Mouse (Mus musculus) neural tube, embryonic 13.5 days (tissue): Measurements from ENCODE around the gene H2afx. TPM values are rescaled to one million over a fixed set of nuclear protein-coding genes. Genes with fewer than 3 reads are reported as not detected.
"Not testable (repeated sequence)": the region's sequence is repeated elsewhere in the genome, so short reads cannot be mapped to it uniquely, and the experiment has no call there.

Experiments
- ATAC-seq: fragments of 200-750 bp; cut with Nextera tagmentation; 2 replicates; pipeline ENCODE4 v1.8.0; 2017; ENCODE audit warnings: low read depth, mild to moderate bottlenecking, moderate TSS enrichment, moderate library complexity
- H3K27ac ChIP-seq: fragments of 300-500 bp; sonication (generic); replicated peaks from 2 replicates; pipeline ENCODE4 v1.5.1; 2015; ENCODE audit warnings: moderate library complexity, mild to moderate bottlenecking, inconsistent platforms
- H3K27me3 ChIP-seq: fragments of 300-500 bp; sonication (generic); 2 replicates; pipeline ENCODE4 v1.6.1; 2015; ENCODE audit warnings: mild to moderate bottlenecking, inconsistent platforms
- H3K36me3 ChIP-seq: fragments of 300-500 bp; sonication (generic); 2 replicates; pipeline ENCODE4 v1.6.1; 2015; ENCODE audit warnings: mild to moderate bottlenecking, inconsistent platforms
- H3K4me1 ChIP-seq: fragments of 300-500 bp; sonication (generic); replicated peaks from 2 replicates; pipeline ENCODE4 v1.6.1; 2015; ENCODE audit warnings: inconsistent platforms
- H3K4me2 ChIP-seq: fragments of 300-500 bp; sonication (generic); 2 replicates; pipeline ENCODE4 v1.6.1; 2015; ENCODE audit warnings: inconsistent platforms, mild to moderate bottlenecking, moderate library complexity
- H3K4me3 ChIP-seq: fragments of 300-500 bp; sonication (generic); 2 replicates; pipeline ENCODE4 v1.5.1; 2015; ENCODE audit warnings: mild to moderate bottlenecking, inconsistent platforms
- H3K9ac ChIP-seq: fragments of 300-500 bp; sonication (generic); 2 replicates; pipeline ENCODE4 v1.6.1; 2015; ENCODE audit warnings: moderate library complexity, mild to moderate bottlenecking, inconsistent platforms
- H3K9me3 ChIP-seq: fragments of 300-500 bp; sonication (generic); 2 replicates; pipeline ENCODE4 v1.6.1; 2016; ENCODE audit warnings: inconsistent platforms
- WGBS: fragments of 180-500 bp; shearing (Covaris S2); methylation state at CpG from one replicate; pipeline ENCODE4 v1.1.7; 2015; 5-methylcytosine and 5-hydroxymethylcytosine counted together
- polyA plus RNA-seq: library from polyadenylated mRNA; unstranded; fragments of >200 nt; fragmentation: Nextera tagmentation; extraction: Ambion mirVana; gene quantifications from 2 replicates; pipeline ENCODE4 v1.2.1, GENCODE M21; 2015

The H2afx gene
- polyA plus RNA-seq, result 131 TPM in 2 replicates

DNA sequence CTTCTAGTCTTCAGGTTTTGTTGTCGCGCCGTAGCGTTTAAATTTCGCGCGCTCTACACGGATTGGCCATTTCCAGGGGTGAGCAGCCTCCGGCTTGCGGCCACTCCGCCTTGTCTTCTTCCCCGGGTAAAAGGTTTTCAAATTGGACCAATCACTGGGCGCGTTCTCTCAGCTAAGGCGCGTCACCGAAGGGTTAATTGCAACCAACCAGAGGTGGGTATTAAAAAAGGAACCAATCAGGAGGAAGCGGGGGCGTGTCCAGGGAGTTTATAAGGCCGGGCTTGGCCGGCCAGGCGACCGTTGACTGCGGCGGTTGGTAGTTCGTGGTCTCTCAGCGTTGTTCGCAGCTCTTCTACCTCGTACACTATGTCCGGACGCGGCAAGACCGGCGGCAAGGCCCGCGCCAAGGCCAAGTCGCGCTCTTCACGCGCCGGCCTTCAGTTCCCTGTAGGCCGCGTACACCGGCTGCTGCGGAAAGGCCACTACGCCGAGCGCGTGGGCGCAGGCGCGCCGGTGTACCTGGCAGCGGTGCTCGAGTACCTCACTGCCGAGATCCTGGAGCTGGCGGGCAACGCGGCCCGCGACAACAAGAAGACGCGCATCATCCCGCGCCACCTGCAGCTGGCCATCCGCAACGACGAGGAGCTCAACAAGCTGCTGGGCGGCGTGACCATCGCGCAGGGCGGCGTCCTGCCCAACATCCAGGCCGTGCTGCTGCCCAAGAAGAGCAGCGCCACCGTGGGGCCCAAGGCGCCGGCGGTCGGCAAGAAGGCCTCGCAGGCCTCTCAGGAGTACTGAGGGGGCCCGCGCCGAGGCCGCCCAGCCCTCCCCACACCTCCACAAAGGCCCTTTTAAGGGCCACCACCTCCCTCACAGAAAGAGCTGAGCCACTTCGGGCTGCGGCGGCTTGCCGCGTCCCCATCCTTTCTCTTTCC is at the start of gene H2afx:
Gene H2afx, plus strand, starts transcription at position 299 of the 935 bp plus-strand sequence.
- H3K4me1 ChIP-seq, result peaks cover 27% of the 10 kb centered on the region
- H3K4me2 ChIP-seq, result peak within 1 kb of the TSS; percentile 72
- no peaks in the 10 kb centered on the region for H3K27me3 ChIP-seq
- WGBS, result under 1% methylated on average over 85 of the region's 91 CpGs
- ATAC-seq, result peak; percentile 97
- peak within 1 kb of the TSS; percentile 95 for H3K27ac ChIP-seq
- peak within 1 kb of the TSS; percentile 93 for H3K4me3 ChIP-seq
- H3K9me3 ChIP-seq, result no peaks in the 10 kb centered on the region
- peak within 1 kb of the TSS; percentile 91 for H3K9ac ChIP-seq
- peaks cover 58% of the 10 kb centered on the region for H3K36me3 ChIP-seq

DNA sequence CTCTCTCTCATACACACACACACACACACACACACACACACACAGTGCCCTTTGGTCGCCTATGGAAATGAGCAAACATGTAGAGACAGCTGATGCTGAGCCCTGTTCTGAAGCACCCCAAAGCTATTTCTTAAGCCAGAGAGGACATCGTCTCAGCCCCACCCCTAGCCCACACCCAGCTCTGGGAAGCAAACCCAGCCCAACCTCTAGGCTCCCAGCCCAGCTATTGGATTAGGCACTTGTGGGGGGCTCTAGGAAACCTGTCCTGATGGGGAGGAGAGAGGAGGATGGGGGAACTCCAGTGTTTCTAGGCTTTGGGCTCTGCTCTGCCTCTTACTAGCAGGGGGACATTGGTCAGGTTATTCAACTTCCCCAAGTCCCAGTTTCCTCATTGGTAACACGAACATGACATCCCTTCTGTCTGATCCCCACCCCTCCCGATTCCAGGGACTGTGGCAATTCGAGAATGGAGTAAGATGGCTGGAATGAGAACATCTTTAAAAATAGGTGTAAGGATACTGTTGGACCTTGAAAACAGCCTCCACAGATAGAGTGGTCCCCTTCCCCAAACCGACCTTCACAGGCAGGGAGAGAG is 48.1 kb upstream of the H2afx start:
- H3K36me3 ChIP-seq, result peaks cover 18% of the 10 kb centered on the region
- H3K4me2 ChIP-seq, result peak overlapping the region; percentile 94
- no peak for ATAC-seq
- H3K27ac ChIP-seq, result no peak overlapping the region
- H3K4me1 ChIP-seq, result peaks cover 32% of the 10 kb centered on the region
- whole genome bisulfite sequencing, result 19% methylated on average over 6 of the region's 6 CpGs
- H3K9ac ChIP-seq, result peak overlapping the region; percentile 93
- peak overlapping the region; percentile 90 for H3K4me3 ChIP-seq
- no peaks in the 10 kb centered on the region for H3K9me3 ChIP-seq
- 0 out of 2 replicates have a peak, but pooled peaks cover 4% of the 10 kb centered on the region for H3K27me3 ChIP-seq

DNA sequence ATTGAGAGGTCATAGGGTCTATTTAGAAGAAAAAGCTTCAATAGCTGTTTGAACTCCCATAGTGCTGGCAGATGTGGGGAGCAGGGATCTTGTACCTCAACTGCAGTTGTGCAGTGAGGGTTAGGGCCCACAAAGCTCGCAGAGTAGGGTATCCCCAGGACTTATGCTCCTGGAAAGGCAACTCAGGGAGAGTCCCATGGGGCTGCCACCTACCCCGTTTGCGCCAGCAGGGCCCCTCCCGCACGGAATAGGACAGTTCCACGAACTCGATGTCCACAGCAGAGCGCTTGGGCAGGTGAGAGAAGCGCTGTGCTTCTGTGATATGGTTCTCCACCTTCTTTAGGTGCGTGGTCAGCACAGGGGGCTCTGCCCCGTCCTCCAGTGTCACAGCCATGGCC is 47.5 kb upstream of the H2afx start:
- peak overlapping the region; percentile 84 for H3K27ac ChIP-seq
- H3K36me3 ChIP-seq, result peaks cover 18% of the 10 kb centered on the region
- no peaks in the 10 kb centered on the region for H3K9me3 ChIP-seq
- peak overlapping the region; percentile 94 for H3K4me2 ChIP-seq
- H3K9ac ChIP-seq, result peak overlapping the region; percentile 93
- ATAC-seq, result peak; percentile 5; the same call in 1 of the 2 replicates
- peaks cover 32% of the 10 kb centered on the region for H3K4me1 ChIP-seq
- H3K4me3 ChIP-seq, result peak overlapping the region; percentile 90
- 0 out of 2 replicates have a peak, but pooled peaks cover 4% of the 10 kb centered on the region for H3K27me3 ChIP-seq
- WGBS, result 5% methylated on average over 11 of the region's 11 CpGs

DNA sequence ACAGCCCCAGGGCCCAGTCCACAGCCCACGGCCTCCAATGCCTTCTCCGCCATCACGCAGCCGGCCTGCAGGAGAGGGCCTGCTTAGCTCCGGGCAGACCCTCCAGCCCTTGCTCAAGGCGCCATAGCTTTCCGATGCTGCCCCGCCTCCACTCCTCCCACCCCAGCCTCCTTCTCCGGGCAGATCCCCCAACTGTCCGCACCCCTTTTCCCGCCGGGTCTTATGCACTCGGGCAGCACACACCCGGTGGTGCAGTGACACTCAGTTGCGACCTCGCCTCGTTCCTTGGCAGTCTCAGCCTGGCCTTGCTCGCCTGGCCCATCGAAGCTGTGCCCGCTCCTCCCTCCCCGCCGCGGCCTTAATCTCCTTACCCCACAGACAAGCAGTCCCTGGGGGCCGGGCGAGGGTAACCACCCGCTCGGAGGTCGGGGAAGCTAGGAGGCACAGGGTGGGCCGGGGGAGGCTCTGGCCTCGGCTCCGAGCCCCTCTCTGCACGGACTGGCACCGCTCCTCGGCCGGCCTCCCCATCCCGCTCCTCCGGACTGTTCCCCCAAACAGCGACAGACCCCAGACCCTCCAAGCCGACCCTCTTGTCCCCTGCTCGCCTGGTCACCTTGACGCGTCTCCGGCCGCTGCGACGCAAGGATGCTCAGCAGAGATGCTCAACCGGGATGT is 47.0 kb upstream of the H2afx start:
- WGBS, result under 1% methylated on average over 47 of the region's 47 CpGs
- Histone ChIP-seq H3K36me3 (peaks cover 21% of the 10 kb centered on the region), H3K9me3 (no peaks in the 10 kb centered on the region), H3K4me1 (peaks cover 32% of the 10 kb centered on the region), H3K27me3 (0 out of 2 replicates have a peak, but pooled peaks cover 4% of the 10 kb centered on the region), H3K4me3 (peak overlapping the region; percentile 90), H3K4me2 (peak overlapping the region; percentile 94), H3K27ac (peak overlapping the region; percentile 84), H3K9ac (peak overlapping the region; percentile 93)
- peak; percentile 59 for ATAC-seq

DNA sequence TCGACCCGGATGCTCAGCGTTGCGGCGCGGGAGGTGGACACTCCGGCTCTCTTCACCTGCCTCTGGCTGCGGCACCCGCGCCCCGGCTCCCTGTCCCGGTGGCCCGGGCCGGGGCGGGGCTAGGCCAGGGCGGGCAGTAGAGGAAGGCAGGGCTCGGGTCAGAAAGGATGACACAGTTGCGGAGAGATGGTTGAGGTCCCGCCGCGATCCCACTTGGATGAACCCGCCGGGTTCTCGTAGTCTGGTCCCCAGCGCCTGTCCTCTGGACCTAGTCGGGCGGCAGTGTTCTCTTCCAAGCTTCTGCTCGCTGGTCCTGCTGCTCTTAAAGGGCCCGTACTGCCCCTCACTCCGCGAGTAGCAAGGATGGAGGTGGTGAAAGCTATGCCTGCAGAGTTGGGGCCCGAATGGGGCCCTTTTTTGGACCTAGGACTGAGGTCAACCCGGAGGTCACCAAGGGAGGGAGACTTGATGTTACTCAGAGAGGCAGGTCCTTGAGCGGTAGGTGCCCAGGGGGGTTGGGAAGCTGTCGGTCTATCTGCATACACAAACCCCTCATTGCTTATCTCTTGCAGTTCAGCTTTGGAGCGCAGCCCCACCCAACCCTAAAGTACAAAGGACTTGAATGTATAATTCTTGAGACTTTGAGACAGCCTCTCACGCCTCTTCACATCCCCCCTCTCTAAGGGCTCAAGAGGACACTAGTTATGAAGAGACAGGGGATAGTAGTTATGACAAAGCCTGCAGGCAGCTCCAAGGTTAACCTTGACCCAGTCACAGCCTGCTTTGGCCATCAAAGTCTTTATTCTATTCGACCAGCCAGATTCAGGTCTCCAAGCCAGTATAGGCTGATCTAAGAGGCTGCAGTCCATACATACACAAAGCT is 46.2 kb upstream of the H2afx start, which contains the start of gene Abcg4:
Gene Abcg4, minus strand, starts transcription at position 540 of the 883 bp plus-strand sequence.
- Histone ChIP-seq H3K27me3 (0 out of 2 replicates have a peak, but pooled peaks cover 4% of the 10 kb centered on the region), H3K4me2 (peak within 1 kb of the TSS; percentile 94), H3K9me3 (no peaks in the 10 kb centered on the region), H3K9ac (peak within 1 kb of the TSS; percentile 93), H3K4me1 (peaks cover 32% of the 10 kb centered on the region), H3K36me3 (peaks cover 29% of the 10 kb centered on the region), H3K27ac (peak within 1 kb of the TSS; percentile 84), H3K4me3 (peak within 1 kb of the TSS; percentile 90)
- WGBS, result under 1% methylated on average over 38 of the region's 38 CpGs
- peak; percentile 82 for ATAC-seq

DNA sequence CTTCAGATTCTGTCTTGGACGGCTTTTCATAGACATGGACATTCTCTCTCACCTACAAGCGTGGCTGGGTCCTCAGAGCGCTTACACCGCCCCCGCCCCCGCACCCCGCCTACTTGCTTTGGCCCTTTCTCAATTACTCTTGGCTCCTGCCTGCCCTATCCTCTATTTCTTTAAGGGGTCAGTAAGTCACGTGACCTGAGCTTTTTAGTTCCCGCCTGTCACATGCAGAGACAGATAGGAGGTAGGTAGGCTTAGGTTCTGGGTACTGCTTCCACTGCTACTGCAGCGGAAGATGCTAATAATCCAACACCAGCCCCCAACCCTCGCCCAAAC is 45.6 kb upstream of the H2afx start:
- Histone ChIP-seq H3K36me3 (peaks cover 35% of the 10 kb centered on the region), H3K4me3 (peak overlapping the region; percentile 90), H3K27me3 (0 out of 2 replicates have a peak, but pooled peaks cover 4% of the 10 kb centered on the region), H3K4me2 (peak overlapping the region; percentile 94), H3K9ac (peak overlapping the region; percentile 93), H3K27ac (peak overlapping the region; percentile 84), H3K4me1 (peaks cover 32% of the 10 kb centered on the region), H3K9me3 (no peaks in the 10 kb centered on the region)
- no peak for ATAC-seq
- WGBS, result 4% methylated on average over 11 of the region's 11 CpGs

DNA sequence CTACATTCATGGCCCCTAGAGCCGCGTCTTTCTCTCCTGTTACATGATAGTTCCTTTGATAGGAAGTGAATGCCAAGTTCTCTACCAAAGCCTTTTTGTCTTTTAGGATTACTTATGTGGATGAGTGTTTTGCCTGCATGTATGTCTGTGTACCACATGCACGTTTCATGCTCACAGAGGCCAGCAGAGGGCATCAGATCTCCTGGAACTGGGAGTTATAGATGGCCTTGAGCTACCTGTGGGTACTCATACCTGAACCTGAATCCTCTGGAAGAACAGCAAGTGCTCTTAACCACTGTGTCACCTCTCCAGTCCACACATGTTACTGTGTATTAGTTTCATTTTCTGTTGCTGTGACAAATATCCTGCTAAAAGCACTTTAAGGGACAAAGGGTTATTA is 42.0 kb upstream of the H2afx start:
- Histone ChIP-seq H3K4me2 (no peak overlapping the region), H3K27ac (no peak overlapping the region), H3K9me3 (no peaks in the 10 kb centered on the region), H3K4me3 (no peak overlapping the region), H3K36me3 (peaks cover 68% of the 10 kb centered on the region), H3K27me3 (0 out of 2 replicates have a peak, but pooled peaks cover 4% of the 10 kb centered on the region), H3K4me1 (peaks cover 13% of the 10 kb centered on the region), H3K9ac (no peak overlapping the region)
- ATAC-seq, result no peak
- 77% methylated on average over 3 of the region's 3 CpGs for WGBS

DNA sequence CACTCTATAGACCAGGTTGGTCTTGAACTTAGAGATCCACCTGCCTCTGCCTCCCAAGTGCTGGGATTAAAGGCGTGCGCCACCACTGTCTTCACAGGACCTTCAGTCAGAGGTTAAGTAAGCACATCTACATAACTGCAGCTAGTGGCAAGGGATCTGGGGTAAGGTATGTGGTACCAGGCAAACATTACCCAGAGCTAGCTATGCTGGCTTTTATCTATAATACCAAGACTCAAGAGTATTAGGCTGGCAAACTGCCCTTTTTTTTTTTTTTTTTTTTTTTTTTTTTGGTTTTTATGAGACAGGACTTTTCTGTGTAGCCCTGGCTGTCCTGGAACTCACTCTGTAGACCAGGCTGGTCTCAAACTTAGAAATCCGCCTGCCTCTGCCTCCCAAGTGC is 34.5 kb upstream of the H2afx start:
- not testable (repeated sequence) for H3K4me3 ChIP-seq, H3K9me3 ChIP-seq, H3K27ac ChIP-seq, ATAC-seq, H3K9ac ChIP-seq, H3K4me2 ChIP-seq, H3K27me3 ChIP-seq
- 97% methylated on average over 3 of the region's 3 CpGs for WGBS
- Histone ChIP-seq H3K36me3 (peaks cover 78% of the 10 kb centered on the region), H3K4me1 (peaks cover 15% of the 10 kb centered on the region)

DNA sequence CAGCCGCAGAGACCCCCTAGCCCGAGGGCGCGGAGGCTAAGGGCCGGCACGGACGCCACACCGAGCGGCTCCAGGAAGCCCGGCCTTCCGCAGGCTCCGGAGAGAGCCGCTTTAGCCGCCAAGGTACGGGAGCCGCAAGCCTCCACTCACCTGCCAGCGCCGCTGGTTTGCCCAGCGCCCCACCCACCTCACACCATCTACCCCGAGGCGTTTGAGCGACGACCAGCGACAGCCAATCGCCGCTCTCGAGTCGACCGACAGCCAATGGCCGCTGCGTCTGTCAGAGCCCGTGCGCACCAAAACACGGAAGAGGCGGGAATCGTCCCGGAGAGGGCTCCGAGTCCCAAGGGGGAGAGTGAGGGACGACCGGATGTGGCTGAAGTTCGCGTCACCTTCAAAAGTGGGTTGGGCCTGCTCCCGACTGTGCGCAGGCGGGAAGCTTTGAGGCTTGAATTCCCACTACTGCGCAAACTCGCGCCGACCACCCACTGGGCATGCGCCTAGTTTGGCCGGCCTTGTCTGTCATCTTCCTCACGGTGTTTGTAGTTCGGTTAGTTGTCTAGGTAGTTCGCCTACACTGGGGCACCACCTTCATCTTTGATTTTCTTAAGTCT is 28.9 kb upstream of the H2afx start, which contains the start of gene Hinfp:
Gene Hinfp, minus strand, starts transcription at position 206 of the 614 bp plus-strand sequence.
- under 1% methylated on average over 54 of the region's 54 CpGs for WGBS
- Histone ChIP-seq H3K27ac (peak within 1 kb of the TSS; percentile 84), H3K4me2 (peak within 1 kb of the TSS; percentile 79), H3K9me3 (no peaks in the 10 kb centered on the region), H3K9ac (peak within 1 kb of the TSS; percentile 94), H3K4me3 (peak within 1 kb of the TSS; percentile 98), H3K4me1 (peaks cover 16% of the 10 kb centered on the region), H3K27me3 (no peaks in the 10 kb centered on the region), H3K36me3 (peaks cover 29% of the 10 kb centered on the region)
- ATAC-seq, result peak; percentile 99

DNA sequence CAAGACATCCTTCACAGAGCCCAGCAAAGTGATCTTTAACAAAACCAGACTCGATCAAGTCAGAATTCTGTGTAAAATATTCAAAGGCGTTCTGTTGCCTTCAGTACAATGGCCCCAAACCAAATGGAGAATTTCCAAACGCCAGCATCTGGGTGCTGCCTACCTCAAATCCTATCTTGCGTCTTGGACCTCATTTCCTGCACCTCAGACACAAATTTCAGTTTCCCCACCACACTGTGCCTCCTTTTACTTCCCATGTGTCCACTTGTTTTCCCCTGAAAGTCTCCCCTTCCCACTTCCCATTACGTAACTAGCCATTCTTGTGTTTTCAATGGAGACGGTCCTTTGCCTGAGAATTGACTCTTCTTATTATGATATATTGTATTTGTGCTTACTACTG is 28.0 kb upstream of the H2afx start:
- no peak for ATAC-seq
- no peak overlapping the region for H3K4me3 ChIP-seq
- 88% methylated on average over 6 of the region's 6 CpGs for WGBS

More for the DNA sequence above, 28.0 kb upstream of the H2afx start:
- no peak overlapping the region for H3K27ac ChIP-seq
- no peaks in the 10 kb centered on the region for H3K27me3 ChIP-seq
- no peak overlapping the region for H3K9ac ChIP-seq
- H3K4me1 ChIP-seq, result peaks cover 25% of the 10 kb centered on the region
- no peaks in the 10 kb centered on the region for H3K9me3 ChIP-seq
- no peak overlapping the region for H3K4me2 ChIP-seq
- H3K36me3 ChIP-seq, result peaks cover 29% of the 10 kb centered on the region
